In genomic region chr19:43623913-43624312, GRCm38 (mm10) we compare ENCODE assay signal across 9 mouse cellular contexts. TPM values are rescaled to one million over a fixed set of nuclear protein-coding genes. Genes with fewer than 3 reads are reported as not detected.
DNase-seq lines count a peak whose midpoint lies in the region; ATAC-seq and TF ChIP-seq lines count a peak whose summit lies in the region.
"Had no signal": no experiment of that assay in that cellular context is flagged by ENCODE, and none has a peak within 500 bp of the region (broad histone marks: within the 10 kb centered on the region; RNA-seq: fewer than 3 reads in every experiment).

No protein-coding gene starts in this region.

- WGBS in forebrain, postnatal 0 days, result 39% methylated on average over 4 of the region's 4 CpGs
- WGBS in forebrain, embryonic 12.5 days, result 49% methylated on average over 4 of the region's 4 CpGs
- WGBS in spleen, adult 2 months, result 38% methylated on average over 4 of the region's 4 CpGs

- peaks cover 31% of the 10 kb centered on the region for H3K27me3 ChIP-seq in forebrain, postnatal 0 days (ENCODE audit: insufficient read depth, low read length)
- peaks cover 58% of the 10 kb centered on the region for H3K27me3 ChIP-seq in forebrain, embryonic 12.5 days
- H3K27me3 ChIP-seq in spleen, adult 2 months (ENCODE audit: control insufficient read depth, insufficient read depth, low read length), result no peaks in the 10 kb centered on the region

- TF ChIP-seq CTCF in forebrain, postnatal 0 days (IDR thresholded peaks at IDR 0.05; ENCODE audit: low read depth), result peak; percentile 72
- peak; percentile 98 for TF ChIP-seq CTCF in spleen, adult 2 months (IDR thresholded peaks at IDR 0.05; ENCODE audit: extremely low read depth, insufficient read depth, insufficient read length, insufficient replicate concordance)

- no peak overlapping the region for H3K27ac ChIP-seq in forebrain, postnatal 0 days (ENCODE audit: low read depth, low read length)
- H3K27ac ChIP-seq in forebrain, embryonic 12.5 days, result no peak overlapping the region
- no peak overlapping the region for H3K27ac ChIP-seq in spleen, adult 2 months (ENCODE audit: insufficient read depth, low read length)

- no peak overlapping the region for H3K4me3 ChIP-seq in forebrain, postnatal 0 days (ENCODE audit: low read depth, low read length)
- H3K4me3 ChIP-seq in forebrain, embryonic 12.5 days (replicated peaks), result no peak overlapping the region
- no peak overlapping the region for H3K4me3 ChIP-seq in spleen, adult 2 months (ENCODE audit: extremely low read depth, insufficient read depth, insufficient read length)

- H3K4me1 ChIP-seq in forebrain, postnatal 0 days (ENCODE audit: insufficient read depth), result no peaks in the 10 kb centered on the region
- peaks cover 12% of the 10 kb centered on the region for H3K4me1 ChIP-seq in forebrain, embryonic 12.5 days
- H3K4me1 ChIP-seq in spleen, adult 2 months (ENCODE audit: control insufficient read depth, insufficient read depth, insufficient read length), result no peaks in the 10 kb centered on the region

- no peaks in the 10 kb centered on the region for H3K9me3 ChIP-seq in forebrain, postnatal 0 days (ENCODE audit: low read length)
- no peaks in the 10 kb centered on the region for H3K9me3 ChIP-seq in forebrain, embryonic 12.5 days

- DNase-seq in forebrain, postnatal 0 days, result no peak
- peak; percentile 46 to 60 for DNase-seq in spleen, adult 18-20 months
- no peak for DNase-seq in spleen, adult 12 weeks (ENCODE audit: low spot score)
- DNase-seq in embryo, embryonic 11 days, result peak; percentile 62
- peak; percentile 40 for DNase-seq in left cerebral cortex, postnatal 4 days
- DNase-seq in spleen, adult 2 months (ENCODE audit: low read depth in 1 of 2, low spot score in 2 of 2), result peak; percentile 54 to 64
- DNase-seq in cerebellum, adult 8-10 months, result no peak

- TF ChIP-seq POLR2A in spleen, adult 2 months (IDR thresholded peaks at IDR 0.05; ENCODE audit: low read depth, low read length), result no peak

- H3K4me2 ChIP-seq in forebrain, postnatal 0 days (ENCODE audit: low read depth), result no peak overlapping the region
- no peak overlapping the region for H3K4me2 ChIP-seq in forebrain, embryonic 12.5 days

- no peak overlapping the region for H3K9ac ChIP-seq in forebrain, postnatal 0 days
- no peak overlapping the region for H3K9ac ChIP-seq in forebrain, embryonic 12.5 days

- no peaks in the 10 kb centered on the region for H3K36me3 ChIP-seq in forebrain, postnatal 0 days (ENCODE audit: insufficient read depth)
- no peaks in the 10 kb centered on the region for H3K36me3 ChIP-seq in forebrain, embryonic 12.5 days (replicated peaks)
- H3K36me3 ChIP-seq in spleen, adult 2 months (ENCODE audit: control insufficient read depth, insufficient read depth, low read length), result no peaks in the 10 kb centered on the region

- ATAC-seq in forebrain, postnatal 0 days, result no peak
- no peak for ATAC-seq in forebrain, embryonic 12.5 days (ENCODE audit: low FRiP score)

- intact Hi-C loops in left cerebral cortex, postnatal 4 days (cut with DNase I), result no loop called here

RNA-seq across cellular contexts. Expression of gene Nkx2-3, which starts 11.8 kb away (rescaled TPM):
- total RNA-seq in forebrain, postnatal 0 days (2014; rRNA removed), result 0.67 and 0.92 TPM in 2 replicates
- polyA plus RNA-seq in forebrain, postnatal 0 days (2015; fragmentation: Nextera tagmentation; extraction: Ambion mirVana), result 1.1 and 1.6 TPM in 2 replicates
- 6.3 and 8.3 TPM in 2 replicates for polyA plus RNA-seq in forebrain, embryonic 12.5 days (2016; fragmentation: Nextera tagmentation; extraction: Ambion mirVana)
- not detected for total RNA-seq in left cerebral cortex, postnatal 4 days (2021)
- polyA plus RNA-seq in spleen, adult 2 months (2012; rRNA removed), result 7.4 and 11.6 TPM in 2 replicates
- polyA plus RNA-seq: limb, embryonic 11.5 days had no signal

RNA-seq across cellular contexts. Expression of gene Slc25a28, which starts 50.8 kb away (rescaled TPM):
- 45.2 and 67.2 TPM in 2 replicates for total RNA-seq in forebrain, postnatal 0 days (2014; rRNA removed)
- polyA plus RNA-seq in forebrain, postnatal 0 days (2015; fragmentation: Nextera tagmentation; extraction: Ambion mirVana), result 13.1 and 15.6 TPM in 2 replicates
- polyA plus RNA-seq in forebrain, embryonic 12.5 days (2016; fragmentation: Nextera tagmentation; extraction: Ambion mirVana), result 17.5 and 18.1 TPM in 2 replicates
- 10 to 100 TPM; 48.8 to 50.7 TPM for total RNA-seq in left cerebral cortex, postnatal 4 days (2021)
- polyA plus RNA-seq in spleen, adult 2 months (2012; rRNA removed), result 56.4 and 76.9 TPM in 2 replicates

Comparison
In these comparisons a context has a peak if more than half of its experiments do, and no peak if none do; other contexts are left out.
1. DNase-seq: peak in spleen, adult 18-20 months (2 of 2), embryo, embryonic 11 days (single experiment), left cerebral cortex, postnatal 4 days (single experiment) and spleen, adult 2 months (2 of 2); none in forebrain, postnatal 0 days (single experiment), spleen, adult 12 weeks (single experiment) and cerebellum, adult 8-10 months (single experiment).